Mouse (Mus musculus) neural tube, embryonic 12.5 days (tissue): ENCODE data around the gene Banf2. TPM values are rescaled to one million over a fixed set of nuclear protein-coding genes. Genes with fewer than 3 reads are reported as not detected.

ENCODE experiments used
- ATAC-seq: fragments of 200-750 bp; cut with Nextera tagmentation; 2 replicates; pipeline ENCODE4 v1.8.0; 2017; ENCODE audit warnings: low read depth, mild to moderate bottlenecking, moderate TSS enrichment, moderate library complexity; ENCODE audit not compliant: low FRiP score
- H3K27ac ChIP-seq: fragments of 300-500 bp; sonication (generic); 2 replicates; pipeline ENCODE4 v1.5.1; 2016
- H3K27me3 ChIP-seq: fragments of 300-500 bp; sonication (generic); replicated peaks from 2 replicates; pipeline ENCODE4 v1.6.1; 2016; ENCODE audit warnings: mild to moderate bottlenecking
- H3K36me3 ChIP-seq: fragments of 300-500 bp; sonication (generic); 2 replicates; pipeline ENCODE4 v1.6.1; 2016; ENCODE audit warnings: mild to moderate bottlenecking
- H3K4me1 ChIP-seq: fragments of 300-500 bp; sonication (generic); 2 replicates; pipeline ENCODE4 v1.6.1; 2016
- H3K4me2 ChIP-seq: fragments of 300-500 bp; sonication (generic); replicated peaks from 2 replicates; pipeline ENCODE4 v1.6.1; 2016; ENCODE audit warnings: mild to moderate bottlenecking
- H3K4me3 ChIP-seq: fragments of 300-500 bp; sonication (generic); 2 replicates; pipeline ENCODE4 v1.5.1; 2016
- H3K9ac ChIP-seq: fragments of 300-500 bp; sonication (generic); 2 replicates; pipeline ENCODE4 v1.6.1; 2016; ENCODE audit warnings: mild to moderate bottlenecking
- H3K9me3 ChIP-seq: fragments of 300-500 bp; sonication (generic); 2 replicates; pipeline ENCODE4 v1.6.1; 2016; ENCODE audit warnings: mild to moderate bottlenecking
- WGBS: fragments of 180-500 bp; shearing (Covaris S2); methylation state at CpG from one replicate; pipeline ENCODE4 v1.1.7; 2016; 5-methylcytosine and 5-hydroxymethylcytosine counted together
- polyA plus RNA-seq: library from polyadenylated mRNA; unstranded; fragments of >200 nt; fragmentation: Nextera tagmentation; extraction: Ambion mirVana; gene quantifications from 2 replicates; pipeline ENCODE4 v1.2.1, GENCODE M21; 2016

Banf2 gene
- polyA plus RNA-seq, 1 experiment from 2014 or later, result not detected

DNA sequence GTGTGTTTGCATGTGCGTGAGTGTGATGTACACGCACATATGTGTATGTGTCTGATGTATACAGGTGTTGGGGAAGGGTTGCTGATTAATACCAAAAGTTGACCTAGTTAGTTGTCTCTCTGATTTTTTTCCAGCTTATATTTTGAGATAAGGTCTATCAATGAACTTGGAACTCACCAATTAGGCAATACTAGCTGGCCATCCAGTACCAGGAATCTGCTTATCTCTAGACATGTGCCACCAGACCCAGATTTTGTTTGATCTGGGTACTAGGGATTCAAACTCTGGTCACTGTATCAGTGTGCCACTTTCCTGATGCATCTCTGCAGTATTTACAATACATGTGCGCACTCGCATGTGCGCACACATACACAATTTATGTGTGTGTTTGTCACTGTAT, 41.2 kb downstream of the Banf2 start:
- no peak overlapping the region for H3K4me3 ChIP-seq
- no peak overlapping the region for H3K9ac ChIP-seq
- 99% methylated on average over 5 of the region's 5 CpGs for WGBS
- no peak overlapping the region for H3K27ac ChIP-seq
- H3K4me2 ChIP-seq, result no peak overlapping the region
- no peak for ATAC-seq
- H3K36me3 ChIP-seq, result no peaks in the 10 kb centered on the region
- no peaks in the 10 kb centered on the region for H3K4me1 ChIP-seq
- no peaks in the 10 kb centered on the region for H3K9me3 ChIP-seq
- no peaks in the 10 kb centered on the region for H3K27me3 ChIP-seq

DNA sequence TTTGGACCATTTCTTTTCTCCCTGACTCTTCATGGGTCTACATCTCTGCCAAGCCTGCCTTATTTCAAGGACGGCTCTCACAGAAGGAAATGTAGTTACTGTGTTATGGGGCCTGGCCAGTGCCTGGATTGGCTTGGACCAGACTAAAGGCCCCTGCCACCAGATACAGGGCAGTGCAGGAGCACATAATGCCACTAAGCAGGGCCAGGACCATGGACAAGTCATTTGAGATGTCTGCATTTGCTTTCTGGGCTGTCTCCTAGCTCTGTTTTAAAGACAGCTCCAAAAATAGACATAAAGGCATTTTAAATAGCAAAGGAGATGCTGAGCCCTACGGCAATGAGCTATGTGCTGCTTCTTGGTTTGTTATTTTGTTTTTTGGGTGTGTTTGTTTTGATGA, 43.8 kb downstream of the Banf2 start:
- Histone ChIP-seq H3K9ac (no peak overlapping the region), H3K36me3 (no peaks in the 10 kb centered on the region), H3K4me2 (no peak overlapping the region), H3K4me1 (no peaks in the 10 kb centered on the region), H3K27me3 (no peaks in the 10 kb centered on the region), H3K9me3 (no peaks in the 10 kb centered on the region), H3K4me3 (no peak overlapping the region), H3K27ac (no peak overlapping the region)
- ATAC-seq, result no peak
- 88% methylated on average over 2 of the region's 2 CpGs for WGBS

DNA sequence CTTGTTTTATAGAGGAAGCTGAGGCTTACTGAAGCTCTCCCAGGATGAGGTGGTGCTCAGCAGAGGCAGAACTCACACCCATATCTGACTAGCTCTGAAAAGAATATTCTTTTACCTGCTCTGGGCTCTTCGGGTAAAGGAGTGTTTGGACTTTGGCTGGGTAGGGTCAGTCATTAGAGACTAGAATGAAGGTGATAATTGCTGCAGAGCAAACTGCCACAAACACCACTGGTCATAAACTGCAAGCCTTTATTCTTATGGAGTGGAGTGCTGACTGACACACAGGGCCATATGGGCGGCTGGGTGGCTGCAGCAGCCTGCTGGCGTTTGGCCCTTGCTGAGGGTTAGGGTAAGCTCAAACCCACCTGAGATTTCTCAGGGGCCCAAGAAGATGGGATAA, 46.0 kb downstream of the Banf2 start:
- H3K9ac ChIP-seq, result no peak overlapping the region
- no peak overlapping the region for H3K4me3 ChIP-seq
- H3K9me3 ChIP-seq, result no peaks in the 10 kb centered on the region
- no peaks in the 10 kb centered on the region for H3K27me3 ChIP-seq
- no peak overlapping the region for H3K4me2 ChIP-seq
- H3K36me3 ChIP-seq, result no peaks in the 10 kb centered on the region
- H3K4me1 ChIP-seq, result no peaks in the 10 kb centered on the region
- no peak for ATAC-seq
- no peak overlapping the region for H3K27ac ChIP-seq
- WGBS, result 50% methylated on average over 3 of the region's 3 CpGs

DNA sequence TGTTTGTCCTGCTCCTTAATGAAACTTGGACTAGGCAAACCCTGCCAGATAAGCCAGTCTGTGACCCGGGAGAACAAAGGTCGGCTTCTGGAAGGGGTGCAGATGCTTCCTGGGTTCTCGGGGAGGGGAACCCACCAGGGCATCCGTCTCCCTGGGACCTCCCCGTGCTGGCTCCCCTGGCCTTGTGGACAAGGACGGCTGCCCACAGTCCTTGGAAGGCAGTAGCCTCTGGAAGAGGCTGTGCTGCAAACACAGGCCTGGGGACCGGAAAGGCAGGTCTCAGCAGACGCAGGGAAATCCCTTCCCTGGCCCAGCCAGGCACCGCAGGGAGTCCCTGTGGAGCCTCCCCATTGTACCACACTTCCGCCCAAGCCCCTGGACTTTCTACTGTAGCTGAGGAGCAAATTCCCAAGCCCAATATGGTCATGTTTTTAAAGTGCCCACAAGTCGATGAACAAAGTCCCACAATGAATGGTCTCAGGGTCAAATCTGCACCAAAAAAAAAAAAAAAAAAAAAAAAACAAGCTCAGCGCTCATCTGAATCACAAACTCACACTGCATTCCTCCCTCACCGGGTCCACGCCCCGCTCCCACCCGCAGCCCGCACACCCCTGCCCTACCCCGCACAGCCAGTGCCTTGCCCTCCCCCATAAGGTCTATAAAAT, 53.5 kb downstream of the Banf2 start:
- Histone ChIP-seq H3K27ac (no peak overlapping the region), H3K9me3 (no peaks in the 10 kb centered on the region), H3K4me3 (no peak overlapping the region), H3K36me3 (no peaks in the 10 kb centered on the region), H3K27me3 (no peaks in the 10 kb centered on the region), H3K4me2 (no peak overlapping the region), H3K4me1 (peaks cover 3% of the 10 kb centered on the region; the same call in 1 of the 2 replicates), H3K9ac (no peak overlapping the region)
- no peak for ATAC-seq
- 33% methylated on average over 18 of the region's 18 CpGs for WGBS

DNA sequence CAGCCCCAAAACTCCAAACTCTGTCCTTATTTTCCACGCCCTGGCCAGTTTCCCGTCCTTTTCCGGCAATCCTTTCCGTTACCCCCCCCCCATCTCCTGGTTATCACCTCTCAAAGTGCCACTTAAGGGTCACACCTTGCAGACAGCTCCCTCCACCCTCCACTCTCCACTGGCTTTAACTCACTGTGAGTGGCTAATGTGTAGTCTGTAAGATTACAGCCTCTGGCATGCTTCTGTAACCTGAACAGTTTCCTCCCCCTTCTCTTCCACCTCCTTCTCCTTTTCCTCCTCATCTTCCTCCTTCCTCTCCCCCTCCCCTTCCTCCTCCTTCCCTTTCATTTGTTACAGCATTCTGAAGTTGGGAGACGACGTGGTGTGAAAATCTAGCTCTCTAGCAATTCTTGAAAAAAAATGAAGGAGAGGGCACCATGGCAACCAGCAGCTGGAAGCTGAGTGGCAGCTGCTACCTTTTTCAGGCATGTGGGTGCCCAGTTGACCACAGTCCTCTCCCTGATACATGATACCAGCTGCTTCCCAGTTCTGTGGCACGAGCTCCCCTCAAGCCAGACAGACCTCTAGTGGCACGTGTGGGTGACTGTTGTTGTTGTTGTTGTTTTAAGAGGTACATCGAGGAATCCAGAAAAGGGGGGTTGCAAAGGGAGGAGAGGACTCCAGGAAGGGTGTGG, 55.2 kb downstream of the Banf2 start:
- Histone ChIP-seq H3K4me3 (no peak overlapping the region), H3K9me3 (no peaks in the 10 kb centered on the region), H3K4me2 (no peak overlapping the region), H3K36me3 (no peaks in the 10 kb centered on the region), H3K27me3 (no peaks in the 10 kb centered on the region), H3K27ac (no peak overlapping the region), H3K9ac (no peak overlapping the region), H3K4me1 (peaks cover 3% of the 10 kb centered on the region; the same call in 1 of the 2 replicates)
- WGBS, result 66% methylated on average over 9 of the region's 9 CpGs
- no peak for ATAC-seq

DNA sequence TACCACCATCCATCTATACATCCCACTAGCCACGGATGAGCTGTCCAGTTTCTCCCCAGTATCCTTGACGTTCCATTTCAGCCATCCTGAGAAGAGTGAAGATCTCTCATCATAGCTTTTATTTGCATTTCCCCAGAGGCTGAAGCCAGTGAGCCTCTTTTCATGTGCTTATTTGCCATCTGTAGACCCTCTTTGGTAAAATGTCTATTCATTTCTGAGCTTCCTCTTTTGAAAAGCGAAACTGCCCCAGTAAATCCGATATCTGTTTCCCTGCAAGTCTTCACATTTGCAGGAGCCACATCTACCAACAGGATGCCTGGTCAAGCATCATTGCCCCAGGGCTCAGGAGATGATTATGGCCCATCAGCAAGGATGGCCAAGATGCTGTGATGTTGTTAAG, 59.9 kb downstream of the Banf2 start:
- ATAC-seq, result no peak
- Histone ChIP-seq H3K4me3 (no peak overlapping the region), H3K4me1 (no peaks in the 10 kb centered on the region), H3K27me3 (no peaks in the 10 kb centered on the region), H3K9ac (no peak overlapping the region), H3K9me3 (no peaks in the 10 kb centered on the region), H3K36me3 (no peaks in the 10 kb centered on the region), H3K4me2 (no peak overlapping the region), H3K27ac (no peak overlapping the region)
- WGBS, result 84% methylated on average over 4 of the region's 4 CpGs

DNA sequence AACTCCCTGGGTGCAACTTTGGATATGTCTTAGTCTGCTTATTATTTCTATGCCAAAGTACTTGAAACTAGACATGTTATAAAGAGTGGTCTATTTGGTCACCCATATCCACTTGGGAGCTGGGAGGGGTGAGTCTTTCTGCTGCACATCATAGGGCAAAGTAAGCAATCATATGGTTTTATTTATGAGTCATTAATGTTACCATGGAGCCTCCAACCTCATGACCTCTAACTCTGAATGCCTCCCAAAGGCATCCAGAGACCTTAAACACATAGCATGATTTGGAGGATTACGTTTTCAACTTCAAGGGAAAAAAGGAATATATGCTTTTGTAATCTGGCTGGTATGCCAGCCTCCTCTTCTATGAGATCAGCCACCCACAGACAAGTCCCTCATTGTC, 61.9 kb downstream of the Banf2 start:
- Histone ChIP-seq H3K27me3 (no peaks in the 10 kb centered on the region), H3K4me1 (no peaks in the 10 kb centered on the region), H3K4me2 (no peak overlapping the region), H3K9me3 (no peaks in the 10 kb centered on the region), H3K36me3 (no peaks in the 10 kb centered on the region), H3K4me3 (no peak overlapping the region), H3K9ac (no peak overlapping the region), H3K27ac (no peak overlapping the region)
- 56% methylated on average over 1 of the region's 1 CpGs for WGBS
- ATAC-seq, result no peak

DNA sequence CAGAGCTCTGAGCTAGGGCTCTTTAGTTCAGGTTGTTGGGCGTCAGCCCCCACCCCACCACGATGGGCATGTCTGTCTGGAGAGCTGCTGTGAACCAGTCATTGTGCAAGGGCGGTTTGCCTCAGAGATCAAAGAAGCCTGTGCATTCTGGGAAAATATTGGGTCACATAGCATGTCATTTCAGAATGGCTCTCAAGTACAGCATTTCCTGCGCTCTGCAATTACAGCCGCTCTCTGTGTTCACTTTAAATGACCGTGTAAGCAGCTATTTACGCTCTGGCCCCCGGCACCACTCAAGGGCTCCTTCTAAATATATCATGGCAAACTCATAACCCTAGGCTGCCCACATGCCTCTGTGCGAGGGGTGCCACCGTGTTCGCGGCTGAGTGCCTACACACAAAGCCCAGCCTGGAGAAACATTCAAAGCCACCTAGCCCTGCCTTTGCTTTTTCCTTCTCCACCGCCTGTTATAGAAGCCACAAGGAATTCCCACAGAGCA, 68.7 kb downstream of the Banf2 start:
- H3K4me1 ChIP-seq, result peaks cover 8% of the 10 kb centered on the region
- no peaks in the 10 kb centered on the region for H3K36me3 ChIP-seq
- peak overlapping the region; percentile 13; the same call in 1 of the 2 replicates for H3K4me2 ChIP-seq
- ATAC-seq, result peak; percentile 68; the same call in 1 of the 2 replicates
- no peak overlapping the region for H3K27ac ChIP-seq
- H3K27me3 ChIP-seq, result no peaks in the 10 kb centered on the region
- H3K4me3 ChIP-seq, result no peak overlapping the region
- H3K9me3 ChIP-seq, result no peaks in the 10 kb centered on the region
- 30% methylated on average over 13 of the region's 13 CpGs for WGBS
- H3K9ac ChIP-seq, result no peak overlapping the region

DNA sequence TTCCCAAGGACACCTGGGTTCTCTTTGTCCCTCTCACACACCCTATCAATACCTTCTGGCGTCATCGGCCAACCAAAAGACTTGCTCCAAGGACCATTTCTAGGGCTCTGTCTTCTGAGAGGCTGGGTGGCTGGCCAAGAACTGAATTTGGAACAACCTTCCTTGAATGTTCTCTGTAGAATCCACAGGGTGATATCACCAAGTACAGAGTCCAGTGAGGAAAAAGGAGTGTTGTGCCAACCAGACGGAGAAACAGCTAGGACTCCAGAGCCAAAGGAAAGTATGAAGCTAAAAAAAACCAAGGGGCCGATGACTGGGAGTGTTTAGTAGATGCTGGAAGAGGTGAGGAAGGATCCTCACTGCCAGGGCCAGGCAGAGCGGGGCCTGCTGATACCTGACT, 74.5 kb downstream of the Banf2 start:
- H3K4me3 ChIP-seq, result no peak overlapping the region
- WGBS, result 89% methylated on average over 5 of the region's 5 CpGs
- H3K36me3 ChIP-seq, result no peaks in the 10 kb centered on the region
- no peak for ATAC-seq
- H3K27ac ChIP-seq, result no peak overlapping the region
- no peak overlapping the region for H3K9ac ChIP-seq
- no peaks in the 10 kb centered on the region for H3K9me3 ChIP-seq
- no peak overlapping the region for H3K4me2 ChIP-seq
- no peaks in the 10 kb centered on the region for H3K27me3 ChIP-seq
- 0 out of 2 replicates have a peak, but pooled peaks cover 5% of the 10 kb centered on the region for H3K4me1 ChIP-seq

DNA sequence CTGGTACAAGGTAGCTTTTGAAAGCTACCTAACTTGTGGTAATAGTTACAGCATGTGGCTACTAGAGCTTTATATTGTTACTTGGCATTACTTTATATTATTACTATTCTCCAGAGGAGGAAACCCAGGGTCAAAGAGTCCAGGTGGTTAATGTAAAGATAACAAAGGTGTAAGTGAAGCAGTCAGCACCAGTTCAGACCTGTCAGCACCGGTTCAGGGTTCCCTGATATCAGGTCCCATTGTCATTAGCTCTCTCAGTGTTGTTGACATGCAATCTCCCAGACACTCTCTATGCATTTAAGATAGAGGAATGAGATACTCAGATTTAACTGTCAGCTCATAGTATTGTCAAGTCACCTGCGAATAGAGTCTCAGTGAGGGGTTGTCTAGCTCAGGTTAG, 75.0 kb downstream of the Banf2 start:
- H3K27me3 ChIP-seq, result no peaks in the 10 kb centered on the region
- H3K4me2 ChIP-seq, result no peak overlapping the region
- H3K4me1 ChIP-seq, result 0 out of 2 replicates have a peak, but pooled peaks cover 5% of the 10 kb centered on the region
- ATAC-seq, result no peak
- H3K4me3 ChIP-seq, result no peak overlapping the region
- WGBS, result 91% methylated on average over 2 of the region's 2 CpGs
- no peaks in the 10 kb centered on the region for H3K36me3 ChIP-seq
- no peak overlapping the region for H3K27ac ChIP-seq
- no peak overlapping the region for H3K9ac ChIP-seq
- no peaks in the 10 kb centered on the region for H3K9me3 ChIP-seq

DNA sequence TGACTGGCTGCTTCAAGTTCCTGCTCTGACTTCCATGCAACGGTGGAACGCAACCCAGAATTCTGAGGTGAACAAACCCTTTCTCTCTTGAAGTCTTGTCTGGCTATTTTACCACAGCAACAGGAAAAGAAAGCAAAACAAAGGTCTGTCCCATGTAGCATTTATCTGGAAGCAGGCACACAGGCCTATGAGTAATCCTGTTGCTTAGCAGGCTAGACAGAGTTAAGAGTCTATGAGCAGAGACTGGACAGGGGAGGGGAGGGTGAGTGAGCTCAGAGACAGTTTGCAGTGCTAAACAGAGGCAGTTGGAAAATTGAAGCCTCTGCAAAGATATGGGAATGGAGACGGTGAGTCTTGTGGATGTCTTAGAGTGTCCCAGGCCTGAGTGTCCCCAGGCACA, 75.5 kb downstream of the Banf2 start:
- Histone ChIP-seq H3K36me3 (no peaks in the 10 kb centered on the region), H3K27ac (no peak overlapping the region), H3K9me3 (no peaks in the 10 kb centered on the region), H3K9ac (no peak overlapping the region), H3K4me1 (0 out of 2 replicates have a peak, but pooled peaks cover 5% of the 10 kb centered on the region), H3K27me3 (no peaks in the 10 kb centered on the region), H3K4me3 (no peak overlapping the region), H3K4me2 (no peak overlapping the region)
- 89% methylated on average over 3 of the region's 3 CpGs for WGBS
- no peak for ATAC-seq

DNA sequence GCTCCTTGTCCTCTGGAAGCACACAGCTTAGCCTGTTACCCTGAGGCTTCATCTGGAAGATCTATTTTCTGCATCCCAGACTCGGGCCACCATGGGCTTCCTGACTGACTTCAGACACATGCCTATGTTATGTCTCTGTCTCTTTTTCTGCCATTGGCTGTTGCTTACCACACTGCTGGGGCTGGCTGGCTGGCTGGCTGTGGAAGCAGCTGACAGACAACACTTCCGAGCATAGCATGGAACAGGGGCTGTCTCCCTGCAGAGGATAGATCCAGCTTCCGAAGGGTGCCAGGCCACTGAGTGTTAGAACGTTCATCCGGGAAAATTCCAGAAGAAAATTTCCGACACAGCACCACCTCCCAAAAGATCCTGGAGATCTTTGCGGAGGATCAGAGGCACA, 79.1 kb downstream of the Banf2 start:
- Histone ChIP-seq H3K9me3 (no peaks in the 10 kb centered on the region), H3K36me3 (no peaks in the 10 kb centered on the region), H3K9ac (no peak overlapping the region), H3K27ac (no peak overlapping the region), H3K4me2 (no peak overlapping the region), H3K4me1 (0 out of 2 replicates have a peak, but pooled peaks cover 5% of the 10 kb centered on the region), H3K27me3 (no peaks in the 10 kb centered on the region), H3K4me3 (no peak overlapping the region)
- WGBS, result 77% methylated on average over 7 of the region's 7 CpGs
- no peak for ATAC-seq
